Mouse (Mus musculus): ENCODE measurements around the gene Igsf21.

Igsf21 gene

GRCm38 (mm10) chr4:140091693-140092092 lies 154.9 kb downstream of the Igsf21 start:
- DNase-seq = no peak

GRCm38 (mm10) chr4:140089676-140090075 lies 156.9 kb downstream of the Igsf21 start:
- DNase-seq = no peak

- no peak for DNase-seq
Observed at GRCm38 (mm10) chr4:140088711-140089440, 157.7 kb downstream of the Igsf21 start.

- DNase-seq = no peak
Observed at GRCm38 (mm10) chr4:140086192-140086591, 160.4 kb downstream of the Igsf21 start.

- peak; percentile 66 for DNase-seq
Observed at GRCm38 (mm10) chr4:140084521-140085011, 162.0 kb downstream of the Igsf21 start.

GRCm38 (mm10) chr4:140084064-140084463 lies 162.5 kb downstream of the Igsf21 start:
- peak; percentile 31 for DNase-seq

GRCm38 (mm10) chr4:140078416-140078815 lies 168.2 kb downstream of the Igsf21 start:
- DNase-seq = no peak

GRCm38 (mm10) chr4:140077615-140078014 lies 169.0 kb downstream of the Igsf21 start:
- no peak for DNase-seq

GRCm38 (mm10) chr4:140076852-140077563 lies 169.6 kb downstream of the Igsf21 start:
- peak; percentile 61 for DNase-seq

GRCm38 (mm10) chr4:140076428-140076827 lies 170.2 kb downstream of the Igsf21 start:
- DNase-seq = no peak

- no peak for DNase-seq
Observed at GRCm38 (mm10) chr4:140071047-140071446, 175.5 kb downstream of the Igsf21 start.

GRCm38 (mm10) chr4:140070331-140070652 lies 176.3 kb downstream of the Igsf21 start:
- no peak for DNase-seq

- no peak for DNase-seq
Observed at GRCm38 (mm10) chr4:140069563-140070330, 176.8 kb downstream of the Igsf21 start.

GRCm38 (mm10) chr4:140068468-140068867 lies 178.1 kb downstream of the Igsf21 start:
- no peak for DNase-seq

GRCm38 (mm10) chr4:140066011-140066410 lies 180.6 kb downstream of the Igsf21 start:
- no peak for DNase-seq

- no peak for DNase-seq
Observed at GRCm38 (mm10) chr4:140063153-140063671, 183.4 kb downstream of the Igsf21 start.

- DNase-seq = no peak
Observed at GRCm38 (mm10) chr4:140060251-140060650, 186.3 kb downstream of the Igsf21 start.

GRCm38 (mm10) chr4:140053042-140053441 lies 193.5 kb downstream of the Igsf21 start:
- no peak for DNase-seq

- no peak for DNase-seq
Observed at GRCm38 (mm10) chr4:140052575-140052974, 194.0 kb downstream of the Igsf21 start.

- DNase-seq = no peak
Observed at GRCm38 (mm10) chr4:140047807-140048362, 198.7 kb downstream of the Igsf21 start.

- peak; percentile 36 for DNase-seq
Observed at GRCm38 (mm10) chr4:140043953-140044352, 202.6 kb downstream of the Igsf21 start.

- DNase-seq = no peak
Observed at GRCm38 (mm10) chr4:140038586-140039411, 207.8 kb downstream of the Igsf21 start.

Data from cerebellum, adult 11 months (tissue).